Mouse (Mus musculus): Measurements from ENCODE around the gene Elf1. TPM values are rescaled to one million over a fixed set of nuclear protein-coding genes. Genes with fewer than 3 reads are reported as not detected.

Elf1 gene
- total and polyA plus RNA-seq, 3 experiments = 21.5 to 43.1 (median 24.2) TPM

GRCm38 (mm10) chr14:79564784-79565183, 83.8 kb downstream of the Elf1 start:
- Histone ChIP-seq H3K27me3 (ENCODE audit: control insufficient read depth in 1 of 2, insufficient read depth in 2 of 2, low read length in 2 of 2) (no peaks in the 10 kb centered on the region), H3K9ac (ENCODE audit: control insufficient read depth, low read depth, low read length, poor library complexity, severe bottlenecking) (no peak overlapping the region), H3K79me2 (ENCODE audit: control insufficient read depth, insufficient read depth, low read length, poor library complexity) (no peaks in the 10 kb centered on the region), H3K27ac (ENCODE audit: control insufficient read depth, low read depth, low read length) (no peak overlapping the region), H3K4me1 (ENCODE audit: control insufficient read depth in 1 of 2, insufficient read depth in 2 of 2, low read length in 2 of 2) (no peaks in the 10 kb centered on the region), H3K4me3 (ENCODE audit: control insufficient read depth in 1 of 2, insufficient read depth in 1 of 2, low read depth in 2 of 2, low read length in 2 of 2) (no peak overlapping the region), H3K9me3 (replicated peaks; ENCODE audit: insufficient read depth, low read length) (no peaks in the 10 kb centered on the region), H3K36me3 (ENCODE audit: control insufficient read depth in 1 of 2, insufficient read depth in 2 of 2, low read length in 2 of 2) (peaks cover 2 to 20% of the 10 kb centered on the region in 2 experiments; a peak in 2 of 4 replicates)
- no peak for TF ChIP-seq TCF12 (IDR thresholded peaks at IDR 0.05; ENCODE audit: low read depth, low read length)
- peak; percentile 41 to 53 (median 43); a peak in 5 of 6 replicates for TF ChIP-seq CTCF (IDR thresholded peaks at IDR 0.05 in 2 of 3, conservative IDR thresholded peaks at IDR 0.05 in 1 of 3; ENCODE audit: control insufficient read depth in 1 of 3, insufficient read depth in 1 of 3, low read depth in 2 of 3, low read length in 3 of 3, poor library complexity in 1 of 3, severe bottlenecking in 1 of 3)
- peak; percentile 27; the same call in 1 of the 2 replicates for TF ChIP-seq SMC3 (IDR thresholded peaks at IDR 0.05; ENCODE audit: low read depth, low read length)
- TF ChIP-seq TAL1 (IDR thresholded peaks at IDR 0.05; ENCODE audit: low read length) = no peak
- TF ChIP-seq RAD21 (IDR thresholded peaks at IDR 0.05; ENCODE audit: low read depth, low read length) = peak; percentile 5
- no peak for TF ChIP-seq ZKSCAN1 (IDR thresholded peaks at IDR 0.05; ENCODE audit: low read depth, low read length)
- DNase-seq (ENCODE audit: low read depth, low spot score) = peak; percentile 45

DNA sequence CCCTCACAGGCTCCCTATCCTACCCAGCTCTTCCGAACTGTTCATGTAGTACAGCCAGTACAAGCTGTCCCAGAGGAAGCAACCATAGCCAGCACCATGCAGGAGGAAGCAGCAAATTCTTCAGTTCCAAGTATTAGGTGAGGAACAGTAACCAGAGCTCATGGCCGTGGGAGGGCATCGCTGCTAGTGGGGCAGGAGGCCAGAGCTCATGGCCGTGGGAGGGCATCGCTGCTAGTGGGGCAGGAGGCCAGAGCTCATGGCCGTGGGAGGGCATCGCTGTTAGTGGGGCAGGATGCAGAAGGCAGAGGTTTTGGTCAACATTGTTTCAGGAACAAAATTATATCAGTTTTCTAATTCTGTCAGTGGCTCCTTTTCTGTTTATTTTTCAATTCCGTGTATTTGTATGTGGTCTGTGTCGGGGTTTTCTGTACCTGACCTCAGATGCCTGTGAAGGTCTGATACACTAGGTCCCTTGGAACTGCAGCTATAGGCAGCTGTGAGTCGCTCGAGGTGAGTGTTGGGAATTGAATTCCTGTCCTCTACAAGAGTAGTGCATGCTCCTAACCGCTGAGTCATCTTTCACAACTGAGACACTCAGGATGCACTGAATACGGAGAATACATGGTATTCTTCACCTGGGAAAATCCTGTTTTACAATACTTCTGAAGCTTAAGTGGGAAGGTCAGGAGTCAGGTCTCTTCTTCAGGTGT, 92.6 kb downstream of the Elf1 start:
- Histone ChIP-seq H3K9ac (ENCODE audit: control insufficient read depth, low read depth, low read length, poor library complexity, severe bottlenecking) (no peak overlapping the region), H3K27me3 (ENCODE audit: control insufficient read depth in 1 of 2, insufficient read depth in 2 of 2, low read length in 2 of 2) (no peaks in the 10 kb centered on the region), H3K79me2 (ENCODE audit: control insufficient read depth, insufficient read depth, low read length, poor library complexity) (no peaks in the 10 kb centered on the region), H3K9me3 (replicated peaks; ENCODE audit: insufficient read depth, low read length) (no peaks in the 10 kb centered on the region), H3K27ac (ENCODE audit: control insufficient read depth, low read depth, low read length) (no peak overlapping the region), H3K36me3 (ENCODE audit: control insufficient read depth in 1 of 2, insufficient read depth in 2 of 2, low read length in 2 of 2) (peaks cover 0 to 23% of the 10 kb centered on the region in 2 experiments; a peak in 2 of 4 replicates), H3K4me1 (ENCODE audit: control insufficient read depth in 1 of 2, insufficient read depth in 2 of 2, low read length in 2 of 2) (no peaks in the 10 kb centered on the region; a peak in 1 of 4 replicates), H3K4me3 (ENCODE audit: control insufficient read depth in 1 of 2, insufficient read depth in 1 of 2, low read depth in 2 of 2, low read length in 2 of 2) (no peak overlapping the region)
- TF ChIP-seq MYB (IDR thresholded peaks at IDR 0.05; ENCODE audit: low read depth, low read length) (no peak), MEF2A (IDR thresholded peaks at IDR 0.05; ENCODE audit: extremely low read depth, insufficient replicate concordance, low read depth, low read length, poor library complexity, severe bottlenecking) (no peak), ELF1 (IDR thresholded peaks at IDR 0.05; ENCODE audit: low read depth, low read length) (no peak), SMC3 (IDR thresholded peaks at IDR 0.05; ENCODE audit: low read depth, low read length) (no peak), ZKSCAN1 (IDR thresholded peaks at IDR 0.05; ENCODE audit: low read depth, low read length) (no peak), MAZ (IDR thresholded peaks at IDR 0.05; ENCODE audit: low read depth, low read length) (no peak), POLR2AphosphoS5 (IDR thresholded peaks at IDR 0.05; ENCODE audit: borderline replicate concordance, low read depth, low read length) (no peak), GABPA (IDR thresholded peaks at IDR 0.05; ENCODE audit: low read depth, low read length) (no peak), GATA1 (IDR thresholded peaks at IDR 0.05; ENCODE audit: low read depth, low read length) (no peak), ZNF384 (IDR thresholded peaks at IDR 0.05; ENCODE audit: low read depth, low read length) (no peak), RAD21 (IDR thresholded peaks at IDR 0.05; ENCODE audit: low read depth, low read length) (no peak), SIN3A (IDR thresholded peaks at IDR 0.05; ENCODE audit: low read length) (no peak), ETS1 (IDR thresholded peaks at IDR 0.05; ENCODE audit: low read depth, low read length) (no peak)
- DNase-seq (ENCODE audit: low read depth, low spot score) = no peak

All from MEL (cell line).